Mouse (Mus musculus): ENCODE results near the gene Olfr27. TPM values are rescaled to one million over a fixed set of nuclear protein-coding genes. Genes with fewer than 3 reads are reported as not detected.

The Olfr27 gene
- not detected in 2 replicates for polyA plus RNA-seq (2015; fragmentation: Nextera tagmentation; extraction: Ambion mirVana)

DNA sequence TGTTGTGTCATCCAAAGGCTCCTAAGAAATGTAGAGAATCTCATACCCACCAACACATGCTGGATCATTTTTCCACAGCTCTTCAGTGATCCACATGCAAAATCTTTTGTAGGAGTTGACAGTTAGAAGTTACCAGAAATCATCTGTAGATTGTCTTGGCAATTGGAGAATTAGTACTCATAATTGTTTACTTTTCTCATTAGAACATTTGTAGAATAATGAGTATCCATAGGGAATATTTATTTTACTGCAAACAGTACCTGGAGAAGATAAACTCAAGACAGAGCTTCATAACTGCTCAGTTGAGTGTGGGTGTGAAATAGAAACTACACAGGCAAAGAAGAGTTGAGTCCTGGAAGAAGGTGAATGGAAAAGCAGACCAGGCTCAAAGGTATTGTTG is at the start of gene Olfr27:
TSS of gene Olfr27 (plus strand) at position 301 of the 400 bp plus-strand sequence.
- no peak within 1 kb of the TSS for H3K27ac ChIP-seq
- DNase-seq (no peak), ATAC-seq (ENCODE audit: low read depth) (no peak)
- H3K4me3 ChIP-seq (replicated peaks) = no peak within 1 kb of the TSS
- H3K36me3 ChIP-seq = no peaks in the 10 kb centered on the region
- H3K9ac ChIP-seq = no peak within 1 kb of the TSS
- no peak within 1 kb of the TSS for H3K4me2 ChIP-seq
- no peaks in the 10 kb centered on the region; the same call in 1 of the 2 replicates for H3K9me3 ChIP-seq (replicated peaks)
- H3K4me1 ChIP-seq (replicated peaks) = no peaks in the 10 kb centered on the region
- H3K27me3 ChIP-seq = no peaks in the 10 kb centered on the region

DNA sequence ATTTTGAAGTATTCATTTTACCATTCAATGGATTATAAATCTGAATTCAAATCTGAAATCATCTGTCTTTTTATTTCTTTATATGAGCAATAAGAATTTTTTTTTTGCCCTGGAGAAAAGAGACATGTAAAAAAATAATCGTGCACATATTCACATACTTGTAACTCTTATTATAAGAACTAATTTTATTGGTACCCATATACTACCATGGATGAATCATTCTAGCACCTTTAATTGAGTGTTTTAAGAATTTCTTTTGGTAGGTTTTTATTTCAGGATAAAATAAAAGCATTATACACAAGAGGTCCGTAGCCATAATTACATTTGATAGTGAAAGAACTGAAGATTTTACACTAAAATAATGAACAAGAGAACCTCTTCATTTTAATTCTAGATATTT is 49.1 kb upstream of the Olfr27 start, which contains the start of gene Olfr938:
TSS of gene Olfr938 (minus strand) at position 101 of the 400 bp plus-strand sequence.
- Histone ChIP-seq H3K4me2 (no peak within 1 kb of the TSS), H3K4me1 (replicated peaks) (no peaks in the 10 kb centered on the region), H3K36me3 (no peaks in the 10 kb centered on the region), H3K9ac (no peak within 1 kb of the TSS), H3K4me3 (replicated peaks) (no peak within 1 kb of the TSS), H3K27ac (no peak within 1 kb of the TSS), H3K27me3 (no peaks in the 10 kb centered on the region), H3K9me3 (replicated peaks) (peaks cover 3% of the 10 kb centered on the region; the same call in 1 of the 2 replicates)
- DNase-seq (no peak), ATAC-seq (ENCODE audit: low read depth) (no peak)
- WGBS (ENCODE audit: insufficient replicate concordance) = 67% methylated on average over 2 of the region's 2 CpGs

DNA sequence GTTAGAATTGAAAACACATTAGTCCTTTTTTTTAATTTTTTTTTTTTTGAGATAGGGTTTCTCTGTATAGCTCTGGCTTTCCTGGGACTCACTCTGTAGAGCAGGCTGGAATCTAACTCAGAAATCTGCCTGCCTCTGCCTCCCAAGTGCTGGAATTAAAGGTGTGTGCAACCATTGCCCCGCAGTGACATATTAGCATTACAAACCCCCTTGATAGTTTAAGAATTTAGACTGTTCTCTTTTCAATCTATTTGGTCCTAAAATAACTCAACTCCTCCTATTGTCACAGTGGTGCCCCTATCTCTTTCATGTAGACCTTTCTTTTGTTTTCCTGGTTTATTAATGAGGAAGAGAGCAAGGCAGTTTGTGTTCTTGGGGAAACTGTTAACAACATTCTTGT is 605 bp upstream of the Olfr27 start:
- H3K36me3 ChIP-seq = no peaks in the 10 kb centered on the region
- WGBS (ENCODE audit: insufficient replicate concordance) = 50% methylated on average over 1 of the region's 1 CpGs
- ATAC-seq (ENCODE audit: low read depth) = no peak

DNA sequence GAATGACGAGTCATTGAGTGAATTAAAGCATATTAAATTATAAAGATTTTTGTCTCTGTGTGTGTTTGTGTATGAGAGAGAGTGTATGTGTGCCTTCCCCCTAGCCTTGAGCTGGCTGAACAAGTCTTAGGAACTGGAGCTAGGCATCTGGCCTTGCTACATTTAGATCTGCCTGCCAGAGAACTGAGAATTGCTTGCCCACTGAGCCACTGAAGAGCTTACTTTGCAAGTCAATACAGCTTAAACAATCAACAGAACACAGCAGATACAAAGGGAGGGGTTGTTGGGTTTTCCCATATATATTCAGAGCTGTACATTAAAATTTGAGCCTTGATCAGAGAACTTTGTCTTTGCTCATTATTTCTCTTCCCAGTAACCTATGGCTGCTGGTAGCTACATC is 24.5 kb downstream of the Olfr27 start:
- Histone ChIP-seq H3K27me3 (no peaks in the 10 kb centered on the region), H3K4me3 (replicated peaks) (no peak overlapping the region), H3K4me1 (replicated peaks) (no peaks in the 10 kb centered on the region), H3K9ac (no peak overlapping the region), H3K9me3 (replicated peaks) (no peaks in the 10 kb centered on the region), H3K4me2 (no peak overlapping the region), H3K36me3 (no peaks in the 10 kb centered on the region), H3K27ac (no peak overlapping the region)
- ATAC-seq (ENCODE audit: low read depth) = no peak
- WGBS (ENCODE audit: insufficient replicate concordance) = 23% methylated on average over 1 of the region's 1 CpGs
- no peak for DNase-seq

More for the DNA sequence above, 605 bp upstream of the Olfr27 start:
- H3K9ac ChIP-seq = no peak overlapping the region
- no peak overlapping the region for H3K27ac ChIP-seq
- DNase-seq = no peak
- no peak overlapping the region for H3K4me3 ChIP-seq (replicated peaks)
- H3K27me3 ChIP-seq = no peaks in the 10 kb centered on the region
- H3K4me2 ChIP-seq = no peak overlapping the region
- no peaks in the 10 kb centered on the region for H3K4me1 ChIP-seq (replicated peaks)
- H3K9me3 ChIP-seq (replicated peaks) = no peaks in the 10 kb centered on the region; the same call in 1 of the 2 replicates

DNA sequence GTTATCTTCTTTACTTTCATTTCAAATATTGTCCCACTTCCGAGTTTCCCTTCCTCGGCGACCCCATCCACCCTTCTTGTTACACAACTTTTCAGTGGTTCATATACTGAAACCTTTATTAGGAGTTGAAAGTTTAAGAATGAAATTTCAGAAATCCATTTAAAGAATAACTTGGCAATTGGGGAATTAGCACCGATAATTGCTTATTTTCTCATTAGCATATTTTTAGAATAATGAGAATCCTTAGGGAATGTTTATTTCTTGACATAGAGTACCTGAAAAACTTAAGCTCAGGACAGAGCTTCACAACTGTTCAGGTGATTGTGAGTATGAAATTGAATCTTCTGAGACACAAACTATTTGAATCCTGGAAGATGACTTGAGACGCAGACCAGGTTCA is 38.1 kb downstream of the Olfr27 start, which contains the start of gene Olfr943:
TSS of gene Olfr943 (plus strand) at position 301 of the 400 bp plus-strand sequence.
- H3K27me3 ChIP-seq = no peaks in the 10 kb centered on the region
- H3K4me1 ChIP-seq (replicated peaks) = no peaks in the 10 kb centered on the region
- H3K36me3 ChIP-seq = no peaks in the 10 kb centered on the region
- no peaks in the 10 kb centered on the region for H3K9me3 ChIP-seq (replicated peaks)
- H3K27ac ChIP-seq = no peak within 1 kb of the TSS
- no peak within 1 kb of the TSS for H3K9ac ChIP-seq
- H3K4me3 ChIP-seq (replicated peaks) = no peak within 1 kb of the TSS
- 71% methylated on average over 5 of the region's 5 CpGs for WGBS (ENCODE audit: insufficient replicate concordance)
- H3K4me2 ChIP-seq = no peak within 1 kb of the TSS
- DNase-seq (no peak), ATAC-seq (ENCODE audit: low read depth) (no peak)

Other genes with a start within 250 kb of the Olfr27 start
- not detected in 2 replicates for gene Olfr930, start 198.3 kb upstream of the Olfr27 start, polyA plus RNA-seq (2015; fragmentation: Nextera tagmentation; extraction: Ambion mirVana)
- gene Olfr933, start 155.8 kb upstream of the Olfr27 start, polyA plus RNA-seq (2015; fragmentation: Nextera tagmentation; extraction: Ambion mirVana) = not detected in 2 replicates
- gene Olfr934, start 139.8 kb upstream of the Olfr27 start, polyA plus RNA-seq (2015; fragmentation: Nextera tagmentation; extraction: Ambion mirVana) = not detected in 2 replicates
- not detected in 2 replicates for gene Olfr935, start 128.4 kb upstream of the Olfr27 start, polyA plus RNA-seq (2015; fragmentation: Nextera tagmentation; extraction: Ambion mirVana)
- gene Olfr146, start 104.8 kb upstream of the Olfr27 start, polyA plus RNA-seq (2015; fragmentation: Nextera tagmentation; extraction: Ambion mirVana) = not detected in 2 replicates
- not detected in 2 replicates for gene Olfr937, start 63.2 kb upstream of the Olfr27 start, polyA plus RNA-seq (2015; fragmentation: Nextera tagmentation; extraction: Ambion mirVana)
- not detected in 2 replicates for gene Olfr938, start 49.2 kb upstream of the Olfr27 start, polyA plus RNA-seq (2015; fragmentation: Nextera tagmentation; extraction: Ambion mirVana)
- gene Olfr943, start 38.2 kb downstream of the Olfr27 start, polyA plus RNA-seq (2015; fragmentation: Nextera tagmentation; extraction: Ambion mirVana) = not detected in 2 replicates
- gene Olfr944, start 73.8 kb downstream of the Olfr27 start, polyA plus RNA-seq (2015; fragmentation: Nextera tagmentation; extraction: Ambion mirVana) = not detected in 2 replicates
- gene Olfr1537, start 121.9 kb downstream of the Olfr27 start, polyA plus RNA-seq (2015; fragmentation: Nextera tagmentation; extraction: Ambion mirVana) = not detected in 2 replicates
- gene Olfr945, start 148.7 kb downstream of the Olfr27 start, polyA plus RNA-seq (2015; fragmentation: Nextera tagmentation; extraction: Ambion mirVana) = not detected in 2 replicates
- gene Olfr948, start 197.9 kb downstream of the Olfr27 start, polyA plus RNA-seq (2015; fragmentation: Nextera tagmentation; extraction: Ambion mirVana) = not detected in 2 replicates